Mouse (Mus musculus) thymus, adult 18-20 months (tissue): ENCODE results near the gene Cabp2.

Experiments used
- DNase-seq, 2 experiments: peaks; one replicate each; pipeline ENCODE4 v3.0.0; 2022; ENCODE audit warnings: mixed read lengths in 2 of 2

Cabp2 gene

GRCm38 (mm10) chr19:4126759-4127495 is 45.5 kb downstream of the Cabp2 start:
- no peak for DNase-seq

GRCm38 (mm10) chr19:4129462-4129861 is 48.1 kb downstream of the Cabp2 start:
- no peak for DNase-seq

- DNase-seq, result no peak
These were observed 48.7 kb downstream of the Cabp2 start for GRCm38 (mm10) chr19:4130106-4130505.

- DNase-seq, result no peak
These were observed 49.7 kb downstream of the Cabp2 start for GRCm38 (mm10) chr19:4131075-4131474.

- DNase-seq, result peak in 1 of 2 experiments; percentile 14
These were observed 50.4 kb downstream of the Cabp2 start for GRCm38 (mm10) chr19:4131768-4132167.

GRCm38 (mm10) chr19:4134354-4134753 is 53.0 kb downstream of the Cabp2 start:
- DNase-seq, result no peak

- peak in 1 of 2 experiments; percentile 10 for DNase-seq
These were observed 54.0 kb downstream of the Cabp2 start for GRCm38 (mm10) chr19:4135229-4135962.

GRCm38 (mm10) chr19:4135963-4136345 is 54.6 kb downstream of the Cabp2 start:
- DNase-seq, result peak in 1 of 2 experiments; percentile 24

GRCm38 (mm10) chr19:4136463-4136862 is 55.1 kb downstream of the Cabp2 start:
- DNase-seq, result no peak
